Mouse (Mus musculus) cerebellum, adult 2 months (tissue): ENCODE measurements around the gene Srsf5.

ENCODE experiments used
- CTCF ChIP-seq: fragments of 200-500 bp; IDR thresholded peaks from 2 replicates; pipeline ENCODE4 v1.5.1; 2011; ENCODE audit warnings: low read depth, mild to moderate bottlenecking, control low read depth, low read length, moderate library complexity, borderline replicate concordance; ENCODE audit not compliant: insufficient read depth
- POLR2A ChIP-seq: fragments of 200-500 bp; IDR thresholded peaks from 2 replicates; pipeline ENCODE4 v1.6.1; 2011; ENCODE audit warnings: low read length, control low read depth, borderline replicate concordance; ENCODE audit not compliant: insufficient read depth

- TF ChIP-seq POLR2A (no peak), CTCF (no peak)
Measured at GRCm38 (mm10) chr12:80956039-80956438, 10.7 kb downstream of the Srsf5 start.
